Mouse (Mus musculus): Measurements from ENCODE around the gene Dph1.

The Dph1 gene

GRCm38 (mm10) chr11:75173799-75174165 lies 17.3 kb downstream of the Dph1 start:
- in situ Hi-C loops (cut with MboI, MseI) = no loop called here

GRCm38 (mm10) chr11:75173095-75173798 lies 17.8 kb downstream of the Dph1 start:
- in situ Hi-C loops (cut with MboI, MseI) = no loop called here

GRCm38 (mm10) chr11:75172151-75173094 lies 18.6 kb downstream of the Dph1 start:
- in situ Hi-C loops (cut with MboI, MseI) = no loop called here

- in situ Hi-C loops (cut with MboI, MseI) = no loop called here
Measured at GRCm38 (mm10) chr11:75171186-75171865, 19.7 kb downstream of the Dph1 start.

GRCm38 (mm10) chr11:75170136-75170751 lies 20.8 kb downstream of the Dph1 start:
- in situ Hi-C loops (cut with MboI, MseI) = no loop called here

GRCm38 (mm10) chr11:75169405-75170080 lies 21.5 kb downstream of the Dph1 start, which contains the start of gene Hic1:
Gene Hic1 (minus strand): TSS chr11:75169519.
- in situ Hi-C loops (cut with MboI, MseI) = no loop called here

GRCm38 (mm10) chr11:75168590-75169361 lies 22.3 kb downstream of the Dph1 start:
- in situ Hi-C loops (cut with MboI, MseI) = no loop called here

GRCm38 (mm10) chr11:75167643-75168589 lies 23.1 kb downstream of the Dph1 start:
- in situ Hi-C loops (cut with MboI, MseI) = no loop called here

GRCm38 (mm10) chr11:75166861-75167642 lies 24.0 kb downstream of the Dph1 start:
- in situ Hi-C loops (cut with MboI, MseI) = no loop called here

- in situ Hi-C loops (cut with MboI, MseI) = no loop called here
Measured at GRCm38 (mm10) chr11:75166193-75166842, 24.7 kb downstream of the Dph1 start.

- in situ Hi-C loops (cut with MboI, MseI) = no loop called here
Measured at GRCm38 (mm10) chr11:75165441-75166192, 25.4 kb downstream of the Dph1 start.

GRCm38 (mm10) chr11:75164750-75165149 lies 26.3 kb downstream of the Dph1 start:
- in situ Hi-C loops (cut with MboI, MseI) = loop anchor here (5.0 kb wide), 1 partner anchor 212 kb away; no protein-coding TSS in a partner anchor

- in situ Hi-C loops (cut with MboI, MseI) = loop anchor here (5.0 kb wide), 1 partner anchor 212 kb away; no protein-coding TSS in a partner anchor
Measured at GRCm38 (mm10) chr11:75164051-75164450, 27.0 kb downstream of the Dph1 start.

- in situ Hi-C loops (cut with MboI, MseI) = loop anchor here (5.0 kb wide), 1 partner anchor 211 kb away; no protein-coding TSS in a partner anchor
Measured at GRCm38 (mm10) chr11:75163379-75163778, 27.7 kb downstream of the Dph1 start.

- in situ Hi-C loops (cut with MboI, MseI) = loop anchor here (5.0 kb wide), 1 partner anchor 210 kb away; no protein-coding TSS in a partner anchor
Measured at GRCm38 (mm10) chr11:75162591-75163080, 28.4 kb downstream of the Dph1 start.

GRCm38 (mm10) chr11:75161417-75162008 lies 29.5 kb downstream of the Dph1 start:
- in situ Hi-C loops (cut with MboI, MseI) = loop anchor here (5.0 kb wide), 1 partner anchor 209 kb away; no protein-coding TSS in a partner anchor
